Mouse (Mus musculus): ENCODE results near the gene Nbas. TPM values are rescaled to one million over a fixed set of nuclear protein-coding genes. Genes with fewer than 3 reads are reported as not detected.

The Nbas gene
- polyA plus RNA-seq, 1 experiment: 6.9 TPM

GRCm38 (mm10) chr12:13356201-13356600, 87.3 kb downstream of the Nbas start:
- Histone ChIP-seq H3K4me3 (ENCODE audit: insufficient read depth, low read depth, low read length) (no peak overlapping the region), H3K4me1 (ENCODE audit: control insufficient read depth, insufficient read depth, insufficient read length, low read length) (no peaks in the 10 kb centered on the region), H3K27ac (replicated peaks; ENCODE audit: low read depth, low read length) (no peak overlapping the region)

GRCm38 (mm10) chr12:13356769-13357168, 87.8 kb downstream of the Nbas start:
- Histone ChIP-seq H3K27ac (replicated peaks; ENCODE audit: low read depth, low read length) (no peak overlapping the region), H3K4me1 (ENCODE audit: control insufficient read depth, insufficient read depth, insufficient read length, low read length) (no peaks in the 10 kb centered on the region), H3K4me3 (ENCODE audit: insufficient read depth, low read depth, low read length) (no peak overlapping the region)

- Histone ChIP-seq H3K27ac (replicated peaks; ENCODE audit: low read depth, low read length) (no peak overlapping the region), H3K4me1 (ENCODE audit: control insufficient read depth, insufficient read depth, insufficient read length, low read length) (no peaks in the 10 kb centered on the region)
Measured at GRCm38 (mm10) chr12:13357229-13357628, 88.3 kb downstream of the Nbas start.

GRCm38 (mm10) chr12:13358849-13359248, 89.9 kb downstream of the Nbas start:
- H3K4me3 ChIP-seq (ENCODE audit: insufficient read depth, low read depth, low read length): no peak overlapping the region
- no peaks in the 10 kb centered on the region for H3K4me1 ChIP-seq (ENCODE audit: control insufficient read depth, insufficient read depth, insufficient read length, low read length)
- no peak overlapping the region for H3K27ac ChIP-seq (replicated peaks; ENCODE audit: low read depth, low read length)

More at GRCm38 (mm10) chr12:13357229-13357628, 88.3 kb downstream of the Nbas start:
- no peak overlapping the region for H3K4me3 ChIP-seq (ENCODE audit: insufficient read depth, low read depth, low read length)

- no peak overlapping the region for H3K4me3 ChIP-seq (ENCODE audit: insufficient read depth, low read depth, low read length)
- H3K27ac ChIP-seq (replicated peaks; ENCODE audit: low read depth, low read length): no peak overlapping the region
- no peaks in the 10 kb centered on the region for H3K4me1 ChIP-seq (ENCODE audit: control insufficient read depth, insufficient read depth, insufficient read length, low read length)
Measured at GRCm38 (mm10) chr12:13360183-13360811, 91.4 kb downstream of the Nbas start.

GRCm38 (mm10) chr12:13381580-13381979, 112.6 kb downstream of the Nbas start:
- no peaks in the 10 kb centered on the region for H3K4me1 ChIP-seq (ENCODE audit: control insufficient read depth, insufficient read depth, insufficient read length, low read length)
- H3K4me3 ChIP-seq (ENCODE audit: insufficient read depth, low read depth, low read length): no peak overlapping the region

GRCm38 (mm10) chr12:13382046-13382445, 113.1 kb downstream of the Nbas start:
- Histone ChIP-seq H3K4me1 (ENCODE audit: control insufficient read depth, insufficient read depth, insufficient read length, low read length) (no peaks in the 10 kb centered on the region), H3K4me3 (ENCODE audit: insufficient read depth, low read depth, low read length) (no peak overlapping the region)

More at GRCm38 (mm10) chr12:13381580-13381979, 112.6 kb downstream of the Nbas start:
- H3K27ac ChIP-seq (replicated peaks; ENCODE audit: low read depth, low read length): no peak overlapping the region

GRCm38 (mm10) chr12:13389644-13390043, 120.7 kb downstream of the Nbas start:
- no peaks in the 10 kb centered on the region for H3K4me1 ChIP-seq (ENCODE audit: control insufficient read depth, insufficient read depth, insufficient read length, low read length)
- H3K27ac ChIP-seq (replicated peaks; ENCODE audit: low read depth, low read length): no peak overlapping the region
- no peak overlapping the region for H3K4me3 ChIP-seq (ENCODE audit: insufficient read depth, low read depth, low read length)

More at GRCm38 (mm10) chr12:13382046-13382445, 113.1 kb downstream of the Nbas start:
- H3K27ac ChIP-seq (replicated peaks; ENCODE audit: low read depth, low read length): no peak overlapping the region

- Histone ChIP-seq H3K27ac (replicated peaks; ENCODE audit: low read depth, low read length) (no peak overlapping the region), H3K4me1 (ENCODE audit: control insufficient read depth, insufficient read depth, insufficient read length, low read length) (no peaks in the 10 kb centered on the region), H3K4me3 (ENCODE audit: insufficient read depth, low read depth, low read length) (no peak overlapping the region)
Measured at GRCm38 (mm10) chr12:13410191-13410590, 141.3 kb downstream of the Nbas start.

GRCm38 (mm10) chr12:13418651-13419050, 149.7 kb downstream of the Nbas start:
- Histone ChIP-seq H3K4me3 (ENCODE audit: insufficient read depth, low read depth, low read length) (no peak overlapping the region), H3K27ac (replicated peaks; ENCODE audit: low read depth, low read length) (no peak overlapping the region), H3K4me1 (ENCODE audit: control insufficient read depth, insufficient read depth, insufficient read length, low read length) (no peaks in the 10 kb centered on the region)

- Histone ChIP-seq H3K4me1 (ENCODE audit: control insufficient read depth, insufficient read depth, insufficient read length, low read length) (no peaks in the 10 kb centered on the region), H3K4me3 (ENCODE audit: insufficient read depth, low read depth, low read length) (no peak overlapping the region), H3K27ac (replicated peaks; ENCODE audit: low read depth, low read length) (no peak overlapping the region)
Measured at GRCm38 (mm10) chr12:13430219-13430618, 161.3 kb downstream of the Nbas start.

- Histone ChIP-seq H3K27ac (replicated peaks; ENCODE audit: low read depth, low read length) (no peak overlapping the region), H3K4me1 (ENCODE audit: control insufficient read depth, insufficient read depth, insufficient read length, low read length) (no peaks in the 10 kb centered on the region), H3K4me3 (ENCODE audit: insufficient read depth, low read depth, low read length) (no peak overlapping the region)
Measured at GRCm38 (mm10) chr12:13444653-13445431, 175.9 kb downstream of the Nbas start.

- Histone ChIP-seq H3K27ac (replicated peaks; ENCODE audit: low read depth, low read length) (no peak overlapping the region), H3K4me3 (ENCODE audit: insufficient read depth, low read depth, low read length) (no peak overlapping the region), H3K4me1 (ENCODE audit: control insufficient read depth, insufficient read depth, insufficient read length, low read length) (no peaks in the 10 kb centered on the region)
Measured at GRCm38 (mm10) chr12:13445486-13446065, 176.6 kb downstream of the Nbas start.

GRCm38 (mm10) chr12:13448916-13449315, 180.0 kb downstream of the Nbas start:
- Histone ChIP-seq H3K27ac (replicated peaks; ENCODE audit: low read depth, low read length) (no peak overlapping the region), H3K4me1 (ENCODE audit: control insufficient read depth, insufficient read depth, insufficient read length, low read length) (no peaks in the 10 kb centered on the region), H3K4me3 (ENCODE audit: insufficient read depth, low read depth, low read length) (no peak overlapping the region)

GRCm38 (mm10) chr12:13452050-13452449, 183.1 kb downstream of the Nbas start:
- Histone ChIP-seq H3K27ac (replicated peaks; ENCODE audit: low read depth, low read length) (no peak overlapping the region), H3K4me3 (ENCODE audit: insufficient read depth, low read depth, low read length) (no peak overlapping the region), H3K4me1 (ENCODE audit: control insufficient read depth, insufficient read depth, insufficient read length, low read length) (no peaks in the 10 kb centered on the region)
